Mouse (Mus musculus) midbrain, embryonic 16.5 days (tissue): ENCODE measurements around the gene Nav2. TPM values are rescaled to one million over a fixed set of nuclear protein-coding genes. Genes with fewer than 3 reads are reported as not detected.
A peak's percentile ranks its signal among the peaks of the same experiment; 100 is the strongest.

ENCODE experiments used
- ATAC-seq: fragments of 200-750 bp; cut with Nextera tagmentation; 2 replicates; pipeline ENCODE4 v1.8.0; 2017; ENCODE audit warnings: moderate TSS enrichment
- H3K27ac ChIP-seq: fragments of 300-500 bp; sonication (generic); 2 replicates; pipeline ENCODE4 v1.5.1; 2014; ENCODE audit warnings: mild to moderate bottlenecking, low read length, mixed read lengths
- H3K27me3 ChIP-seq: fragments of 300-500 bp; sonication (generic); 2 replicates; pipeline ENCODE4 v1.6.1; 2014; ENCODE audit warnings: low read depth, low read length, mixed read lengths; ENCODE audit not compliant: control insufficient read depth, insufficient read depth
- H3K36me3 ChIP-seq: fragments of 300-500 bp; sonication (generic); 2 replicates; pipeline ENCODE4 v1.6.1; 2014; ENCODE audit warnings: mild to moderate bottlenecking, low read length, moderate library complexity, mixed read lengths; ENCODE audit not compliant: control insufficient read depth, insufficient read depth
- H3K4me1 ChIP-seq: fragments of 300-500 bp; sonication (generic); 2 replicates; pipeline ENCODE4 v1.6.1; 2014; ENCODE audit warnings: mild to moderate bottlenecking, low read length, mixed read lengths; ENCODE audit not compliant: control insufficient read depth, insufficient read depth
- H3K4me2 ChIP-seq: fragments of 300-500 bp; sonication (generic); 2 replicates; pipeline ENCODE4 v1.6.1; 2014; ENCODE audit warnings: mild to moderate bottlenecking, low read length, mixed read lengths
- H3K4me3 ChIP-seq: fragments of 300-500 bp; sonication (generic); 2 replicates; pipeline ENCODE4 v1.5.1; 2014; ENCODE audit warnings: low read depth, mild to moderate bottlenecking, low read length, moderate library complexity, mixed read lengths
- H3K9ac ChIP-seq: fragments of 300-500 bp; sonication (generic); 2 replicates; pipeline ENCODE4 v1.6.1; 2014; ENCODE audit warnings: low read depth, low read length, mixed read lengths
- H3K9me3 ChIP-seq: fragments of 300-500 bp; sonication (generic); replicated peaks from 2 replicates; pipeline ENCODE4 v1.6.1; 2014; ENCODE audit warnings: mild to moderate bottlenecking, low read length, mixed read lengths; ENCODE audit not compliant: control insufficient read depth, poor library complexity, severe bottlenecking
- WGBS: fragments of 180-500 bp; shearing (Covaris S2); extraction: QIAGEN DNeasy Blood & Tissue Kit; methylation state at CpG from one replicate; pipeline ENCODE4 v1.1.7; 2014; 5-methylcytosine and 5-hydroxymethylcytosine counted together
- polyA plus RNA-seq: library from polyadenylated mRNA; unstranded; fragments of >200 nt; fragmentation: Nextera tagmentation; extraction: Ambion mirVana; gene quantifications from 2 replicates; pipeline ENCODE4 v1.2.1, GENCODE M21; 2015

Nav2 gene
- polyA plus RNA-seq, 1 experiment from 2014 or later: 21.5 TPM

- Histone ChIP-seq H3K4me3 (no peak overlapping the region), H3K27ac (no peak overlapping the region), H3K4me1 (peaks cover 31% of the 10 kb centered on the region), H3K36me3 (no peaks in the 10 kb centered on the region), H3K27me3 (no peaks in the 10 kb centered on the region), H3K4me2 (no peak overlapping the region), H3K9ac (no peak overlapping the region), H3K9me3 (no peaks in the 10 kb centered on the region)
- WGBS: 88% methylated on average over 10 of the region's 10 CpGs
- ATAC-seq: no peak
These were observed 106.0 kb downstream of the Nav2 start for GRCm38 (mm10) chr7:49014480-49014879.

- Histone ChIP-seq H3K4me2 (no peak overlapping the region), H3K4me1 (peaks cover 31% of the 10 kb centered on the region), H3K27ac (no peak overlapping the region), H3K27me3 (no peaks in the 10 kb centered on the region), H3K9ac (no peak overlapping the region), H3K9me3 (no peaks in the 10 kb centered on the region), H3K36me3 (no peaks in the 10 kb centered on the region), H3K4me3 (no peak overlapping the region)
- WGBS: 54% methylated on average over 6 of the region's 6 CpGs
- ATAC-seq: peak; percentile 22; the same call in 1 of the 2 replicates
These were observed 106.8 kb downstream of the Nav2 start for GRCm38 (mm10) chr7:49015297-49015696.

DNA sequence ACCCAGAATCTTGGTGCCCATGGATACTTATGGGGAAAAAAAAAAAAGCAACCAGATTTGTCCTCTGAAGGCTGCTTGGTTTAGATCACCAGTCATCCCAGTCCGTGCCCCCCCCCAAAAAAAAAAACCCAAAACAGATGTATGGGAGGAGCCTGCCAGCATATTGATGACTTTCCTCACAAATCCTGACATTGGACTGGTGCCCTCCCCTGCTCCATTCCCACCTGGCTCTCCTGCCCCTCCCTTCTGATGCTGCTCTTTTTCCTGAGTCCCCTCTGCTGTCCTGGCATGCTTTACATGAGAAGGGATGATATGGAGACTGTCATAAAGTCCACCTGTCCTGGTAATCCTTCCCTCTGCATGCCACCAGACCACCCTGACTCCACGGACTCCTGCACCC, 107.6 kb downstream of the Nav2 start:
- Histone ChIP-seq H3K27ac (no peak overlapping the region), H3K9me3 (no peaks in the 10 kb centered on the region), H3K9ac (no peak overlapping the region), H3K4me3 (no peak overlapping the region), H3K36me3 (no peaks in the 10 kb centered on the region), H3K4me1 (peaks cover 31% of the 10 kb centered on the region), H3K4me2 (no peak overlapping the region), H3K27me3 (no peaks in the 10 kb centered on the region)
- WGBS: 66% methylated on average over 2 of the region's 2 CpGs
- ATAC-seq: no peak

DNA sequence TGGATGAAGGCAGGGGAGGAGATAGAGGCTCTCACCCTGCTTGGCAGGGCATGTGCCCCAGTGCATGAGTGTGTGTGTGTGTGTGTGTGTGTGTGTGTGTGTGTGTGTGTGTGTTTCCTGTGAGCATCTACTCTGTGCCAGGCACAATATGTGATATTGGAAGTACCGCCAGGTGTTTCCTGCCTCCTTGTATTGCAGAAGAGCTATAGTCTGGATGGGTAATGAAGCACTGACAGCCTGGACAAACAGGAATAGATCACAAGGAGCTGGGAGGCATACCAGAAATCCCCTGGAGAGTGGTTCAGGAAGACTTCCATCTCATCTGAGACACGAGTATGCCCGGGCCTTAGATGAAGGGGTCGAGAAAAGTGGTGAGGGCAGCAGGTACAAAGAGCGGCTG, 109.3 kb downstream of the Nav2 start:
- WGBS: 73% methylated on average over 5 of the region's 5 CpGs
- H3K9me3 ChIP-seq: no peaks in the 10 kb centered on the region
- no peak overlapping the region for H3K9ac ChIP-seq
- H3K4me1 ChIP-seq: peaks cover 30% of the 10 kb centered on the region
- no peaks in the 10 kb centered on the region for H3K36me3 ChIP-seq
- no peak overlapping the region for H3K4me2 ChIP-seq
- 0 out of 2 replicates have a peak overlapping the region, but pooled peaks have one; percentile 24 for H3K27ac ChIP-seq
- H3K27me3 ChIP-seq: no peaks in the 10 kb centered on the region
- no peak for ATAC-seq
- no peak overlapping the region for H3K4me3 ChIP-seq

- H3K9me3 ChIP-seq: no peaks in the 10 kb centered on the region
- H3K4me1 ChIP-seq: peaks cover 24% of the 10 kb centered on the region
- ATAC-seq: peak; percentile 32
- 26% methylated on average over 7 of the region's 7 CpGs for WGBS
- no peaks in the 10 kb centered on the region for H3K27me3 ChIP-seq
- H3K4me3 ChIP-seq: no peak overlapping the region
- H3K9ac ChIP-seq: no peak overlapping the region
- no peaks in the 10 kb centered on the region for H3K36me3 ChIP-seq
- no peak overlapping the region for H3K27ac ChIP-seq
- H3K4me2 ChIP-seq: no peak overlapping the region
These were observed 110.0 kb downstream of the Nav2 start for GRCm38 (mm10) chr7:49018478-49018914.

- WGBS: 81% methylated on average over 8 of the region's 8 CpGs
- Histone ChIP-seq H3K36me3 (no peaks in the 10 kb centered on the region), H3K4me1 (no peaks in the 10 kb centered on the region; the same call in 1 of the 2 replicates), H3K9ac (no peak overlapping the region), H3K27ac (no peak overlapping the region), H3K4me3 (no peak overlapping the region), H3K9me3 (no peaks in the 10 kb centered on the region), H3K27me3 (no peaks in the 10 kb centered on the region), H3K4me2 (no peak overlapping the region)
- ATAC-seq: no peak
These were observed 116.7 kb downstream of the Nav2 start for GRCm38 (mm10) chr7:49025026-49025815.

GRCm38 (mm10) chr7:49025991-49026390, 117.5 kb downstream of the Nav2 start:
- 85% methylated on average over 3 of the region's 3 CpGs for WGBS
- H3K4me2 ChIP-seq: no peak overlapping the region
- H3K9me3 ChIP-seq: no peaks in the 10 kb centered on the region
- no peaks in the 10 kb centered on the region for H3K27me3 ChIP-seq
- no peak for ATAC-seq
- no peak overlapping the region for H3K27ac ChIP-seq
- H3K4me1 ChIP-seq: no peaks in the 10 kb centered on the region; the same call in 1 of the 2 replicates
- H3K9ac ChIP-seq: no peak overlapping the region
- H3K36me3 ChIP-seq: no peaks in the 10 kb centered on the region
- no peak overlapping the region for H3K4me3 ChIP-seq

DNA sequence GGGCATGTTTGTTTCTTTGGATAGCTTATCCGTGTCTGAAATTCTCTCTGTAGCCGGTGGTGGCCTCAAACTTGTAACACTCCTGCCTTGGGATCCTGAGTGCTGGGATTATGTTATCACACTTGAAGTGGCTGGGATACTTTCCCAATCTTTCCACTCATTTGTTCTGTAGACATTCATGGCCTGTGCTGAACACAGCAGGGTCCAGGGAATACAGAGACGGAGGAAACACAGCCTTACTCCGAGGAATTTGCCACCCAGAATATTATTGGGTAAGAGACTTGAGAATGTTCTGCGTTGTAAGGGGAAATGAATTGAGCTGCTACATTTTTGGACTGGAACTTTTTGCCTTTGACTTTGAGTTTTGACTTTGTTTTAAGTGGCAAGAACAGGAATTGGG, 118.0 kb downstream of the Nav2 start:
- Histone ChIP-seq H3K9me3 (no peaks in the 10 kb centered on the region), H3K9ac (no peak overlapping the region), H3K4me3 (no peak overlapping the region), H3K4me1 (no peaks in the 10 kb centered on the region; the same call in 1 of the 2 replicates), H3K27me3 (no peaks in the 10 kb centered on the region), H3K4me2 (no peak overlapping the region), H3K36me3 (no peaks in the 10 kb centered on the region), H3K27ac (no peak overlapping the region)
- 56% methylated on average over 5 of the region's 5 CpGs for WGBS
- ATAC-seq: no peak

DNA sequence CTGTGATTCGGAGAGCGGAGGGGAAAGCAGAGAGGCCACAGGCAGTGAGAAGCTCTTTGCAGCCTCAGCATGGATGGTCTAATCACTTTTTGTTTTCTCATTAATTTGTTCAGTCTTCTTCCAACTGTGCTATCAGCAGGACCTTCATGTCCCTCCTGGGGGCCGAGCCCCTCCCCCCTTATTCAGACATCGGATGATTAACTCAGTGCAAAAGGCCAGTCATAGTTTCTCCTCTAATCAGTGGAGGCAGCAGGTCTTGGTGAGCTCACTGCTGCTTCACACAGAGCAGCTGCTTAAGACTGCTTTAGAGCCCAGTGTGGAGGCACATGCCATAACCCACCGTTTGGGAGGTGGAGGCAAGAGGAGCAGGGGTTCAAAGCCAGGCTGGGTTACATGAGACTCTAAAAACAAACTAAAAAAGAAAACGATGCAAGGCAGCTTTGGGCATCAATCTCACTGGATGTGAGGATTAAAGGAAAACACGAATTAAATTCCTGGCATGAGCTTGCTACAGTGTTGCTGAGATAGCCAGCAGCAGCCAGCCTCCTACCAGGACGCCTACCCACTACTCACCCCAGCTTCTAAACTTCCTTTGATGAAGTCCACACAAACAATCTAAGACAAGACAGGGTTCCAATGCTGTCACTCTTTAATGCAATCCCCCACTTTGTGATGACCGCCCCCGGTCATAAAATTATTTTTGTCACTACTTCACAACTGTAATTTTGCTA, 120.9 kb downstream of the Nav2 start:
- no peaks in the 10 kb centered on the region; the same call in 1 of the 2 replicates for H3K4me1 ChIP-seq
- H3K27me3 ChIP-seq: no peaks in the 10 kb centered on the region
- no peak overlapping the region for H3K4me2 ChIP-seq
- H3K9ac ChIP-seq: no peak overlapping the region
- H3K9me3 ChIP-seq: no peaks in the 10 kb centered on the region
- H3K27ac ChIP-seq: no peak overlapping the region
- no peaks in the 10 kb centered on the region for H3K36me3 ChIP-seq
- H3K4me3 ChIP-seq: no peak overlapping the region
- 33% methylated on average over 10 of the region's 10 CpGs for WGBS
- peak; percentile 61 for ATAC-seq
